Mouse (Mus musculus) kidney, embryonic 16.5 days (tissue): ENCODE results near the gene Pjvk. TPM values are rescaled to one million over a fixed set of nuclear protein-coding genes. Genes with fewer than 3 reads are reported as not detected.
"Not testable (repeated sequence)": the region's sequence is repeated elsewhere in the genome, so short reads cannot be mapped to it uniquely, and the experiment has no call there.

Experiments used
- ATAC-seq: fragments of 200-750 bp; cut with Nextera tagmentation; 2 replicates; pipeline ENCODE4 v1.8.0; 2017; ENCODE audit warnings: moderate TSS enrichment; ENCODE audit not compliant: low FRiP score, low TSS enrichment
- H3K27ac ChIP-seq: fragments of 300-500 bp; sonication (generic); 2 replicates; pipeline ENCODE4 v1.5.1; 2014; ENCODE audit warnings: low read length
- H3K27me3 ChIP-seq: fragments of 300-500 bp; sonication (generic); 2 replicates; pipeline ENCODE4 v1.6.1; 2014; ENCODE audit warnings: low read length, control low read depth, mixed read lengths; ENCODE audit not compliant: insufficient read depth
- H3K36me3 ChIP-seq: fragments of 300-500 bp; sonication (generic); 2 replicates; pipeline ENCODE4 v1.6.1; 2014; ENCODE audit warnings: low read length, control low read depth, mixed read lengths; ENCODE audit not compliant: insufficient read depth
- H3K4me1 ChIP-seq: fragments of 300-500 bp; sonication (generic); 2 replicates; pipeline ENCODE4 v1.6.1; 2014; ENCODE audit warnings: low read length, control low read depth, mixed read lengths; ENCODE audit not compliant: insufficient read depth
- H3K4me2 ChIP-seq: fragments of 300-500 bp; sonication (generic); replicated peaks from 2 replicates; pipeline ENCODE4 v1.6.1; 2014; ENCODE audit warnings: low read depth, low read length
- H3K4me3 ChIP-seq: fragments of 300-500 bp; sonication (generic); 2 replicates; pipeline ENCODE4 v1.5.1; 2014; ENCODE audit warnings: mild to moderate bottlenecking, low read length
- H3K9ac ChIP-seq: fragments of 300-500 bp; sonication (generic); replicated peaks from 2 replicates; pipeline ENCODE4 v1.6.1; 2014; ENCODE audit warnings: low read length
- H3K9me3 ChIP-seq: fragments of 300-500 bp; sonication (generic); 2 replicates; pipeline ENCODE4 v1.6.1; 2016; ENCODE audit warnings: low read length, control low read depth
- WGBS: fragments of 180-500 bp; shearing (Covaris S2); extraction: QIAGEN DNeasy Blood & Tissue Kit; methylation state at CpG from one replicate; pipeline ENCODE4 v1.1.7; 2014; 5-methylcytosine and 5-hydroxymethylcytosine counted together
- polyA plus RNA-seq: library from polyadenylated mRNA; unstranded; fragments of >200 nt; fragmentation: Nextera tagmentation; extraction: Ambion mirVana; gene quantifications from 2 replicates; pipeline ENCODE4 v1.2.1, GENCODE M21; 2015

The Pjvk gene
- polyA plus RNA-seq, result 2.3 and 2.6 TPM in 2 replicates

- H3K36me3 ChIP-seq, result peaks cover 6% of the 10 kb centered on the region; the same call in 1 of the 2 replicates
- peak within 1 kb of the TSS; percentile 93 for H3K27ac ChIP-seq
- H3K4me2 ChIP-seq, result peak within 1 kb of the TSS; percentile 83
- H3K4me1 ChIP-seq, result peaks cover 17% of the 10 kb centered on the region
- H3K4me3 ChIP-seq, result peak within 1 kb of the TSS; percentile 72
- peak; percentile 99 for ATAC-seq
- peak within 1 kb of the TSS; percentile 82 for H3K9ac ChIP-seq
- under 1% methylated on average over 41 of the region's 42 CpGs for WGBS
- H3K9me3 ChIP-seq, result no peaks in the 10 kb centered on the region
- no peaks in the 10 kb centered on the region for H3K27me3 ChIP-seq
These were observed at the start of gene Pjvk, which contains the start of gene Prkra for GRCm38 (mm10) chr2:76647883-76648570. Gene Pjvk (plus strand): TSS chr2:76648476. Gene Prkra (minus strand): TSS chr2:76648015.

- Histone ChIP-seq H3K36me3 (peaks cover 7% of the 10 kb centered on the region; the same call in 1 of the 2 replicates), H3K27me3 (no peaks in the 10 kb centered on the region), H3K9ac (no peak overlapping the region), H3K4me2 (no peak overlapping the region), H3K27ac (no peak overlapping the region), H3K4me1 (no peaks in the 10 kb centered on the region), H3K9me3 (no peaks in the 10 kb centered on the region), H3K4me3 (no peak overlapping the region)
- WGBS, result 77% methylated on average over 5 of the region's 5 CpGs
- ATAC-seq, result no peak
These were observed 49.1 kb upstream of the Pjvk start for GRCm38 (mm10) chr2:76599214-76599613.

- Histone ChIP-seq H3K9me3 (no peaks in the 10 kb centered on the region), H3K36me3 (no peaks in the 10 kb centered on the region), H3K4me3 (no peak overlapping the region), H3K9ac (no peak overlapping the region), H3K4me2 (no peak overlapping the region), H3K27ac (no peak overlapping the region), H3K4me1 (no peaks in the 10 kb centered on the region), H3K27me3 (no peaks in the 10 kb centered on the region)
- no peak for ATAC-seq
- 92% methylated on average over 1 of the region's 1 CpGs for WGBS
These were observed 46.0 kb upstream of the Pjvk start for GRCm38 (mm10) chr2:76602256-76602655.

GRCm38 (mm10) chr2:76606704-76607103, 41.6 kb upstream of the Pjvk start:
- H3K27ac ChIP-seq, result no peak overlapping the region
- no peaks in the 10 kb centered on the region for H3K36me3 ChIP-seq
- H3K4me3 ChIP-seq, result no peak overlapping the region
- H3K9ac ChIP-seq, result no peak overlapping the region
- no peak for ATAC-seq
- no peaks in the 10 kb centered on the region for H3K9me3 ChIP-seq
- no peaks in the 10 kb centered on the region for H3K4me1 ChIP-seq
- 92% methylated on average over 3 of the region's 3 CpGs for WGBS
- no peaks in the 10 kb centered on the region for H3K27me3 ChIP-seq
- H3K4me2 ChIP-seq, result no peak overlapping the region

GRCm38 (mm10) chr2:76610326-76611104, 37.8 kb upstream of the Pjvk start:
- no peaks in the 10 kb centered on the region for H3K9me3 ChIP-seq
- no peak for ATAC-seq
- H3K9ac ChIP-seq, result no peak overlapping the region
- no peak overlapping the region for H3K4me2 ChIP-seq
- 82% methylated on average over 10 of the region's 10 CpGs for WGBS
- no peak overlapping the region for H3K4me3 ChIP-seq
- H3K27me3 ChIP-seq, result no peaks in the 10 kb centered on the region
- no peaks in the 10 kb centered on the region for H3K36me3 ChIP-seq
- H3K4me1 ChIP-seq, result no peaks in the 10 kb centered on the region
- no peak overlapping the region for H3K27ac ChIP-seq

DNA sequence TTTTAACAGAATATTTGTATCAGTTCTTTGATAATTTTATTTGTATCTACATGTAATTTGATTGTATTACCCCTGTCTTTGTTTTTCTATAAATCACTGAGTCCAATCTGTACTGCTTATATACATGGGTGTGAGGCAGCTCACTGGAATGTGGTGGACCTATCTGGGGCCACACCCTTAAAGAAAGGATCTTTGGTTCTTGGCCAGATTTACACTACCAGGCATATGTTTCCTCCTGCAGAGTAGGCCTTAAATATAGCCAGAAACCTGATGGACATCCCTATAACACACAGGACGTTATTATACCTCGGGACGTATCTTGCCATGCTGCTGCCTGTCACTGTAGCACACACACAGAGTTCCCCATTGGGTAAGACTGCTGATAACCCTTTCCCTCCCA, 36.3 kb upstream of the Pjvk start:
- no peaks in the 10 kb centered on the region for H3K36me3 ChIP-seq
- H3K27me3 ChIP-seq, result no peaks in the 10 kb centered on the region
- H3K4me1 ChIP-seq, result no peaks in the 10 kb centered on the region
- ATAC-seq, result no peak
- no peak overlapping the region for H3K4me3 ChIP-seq
- no peak overlapping the region for H3K27ac ChIP-seq
- H3K9me3 ChIP-seq, result no peaks in the 10 kb centered on the region
- H3K9ac ChIP-seq, result no peak overlapping the region
- no peak overlapping the region for H3K4me2 ChIP-seq
- 91% methylated on average over 3 of the region's 3 CpGs for WGBS

GRCm38 (mm10) chr2:76618078-76618477, 30.2 kb upstream of the Pjvk start:
- Histone ChIP-seq H3K36me3 (peaks cover 6% of the 10 kb centered on the region), H3K27ac (no peak overlapping the region), H3K4me3 (no peak overlapping the region), H3K27me3 (no peaks in the 10 kb centered on the region), H3K4me2 (no peak overlapping the region), H3K9ac (no peak overlapping the region), H3K9me3 (no peaks in the 10 kb centered on the region), H3K4me1 (no peaks in the 10 kb centered on the region)
- WGBS, result 25% methylated on average over 1 of the region's 1 CpGs
- ATAC-seq, result no peak

- Histone ChIP-seq H3K36me3 (peaks cover 25% of the 10 kb centered on the region), H3K4me1 (no peaks in the 10 kb centered on the region), H3K4me3 (no peak overlapping the region), H3K27ac (no peak overlapping the region), H3K9ac (no peak overlapping the region), H3K9me3 (peaks cover 7% of the 10 kb centered on the region; the same call in 1 of the 2 replicates), H3K27me3 (no peaks in the 10 kb centered on the region), H3K4me2 (no peak overlapping the region)
- no peak for ATAC-seq
- WGBS, result 48% methylated on average over 5 of the region's 5 CpGs
These were observed 28.1 kb upstream of the Pjvk start for GRCm38 (mm10) chr2:76620188-76620587.

DNA sequence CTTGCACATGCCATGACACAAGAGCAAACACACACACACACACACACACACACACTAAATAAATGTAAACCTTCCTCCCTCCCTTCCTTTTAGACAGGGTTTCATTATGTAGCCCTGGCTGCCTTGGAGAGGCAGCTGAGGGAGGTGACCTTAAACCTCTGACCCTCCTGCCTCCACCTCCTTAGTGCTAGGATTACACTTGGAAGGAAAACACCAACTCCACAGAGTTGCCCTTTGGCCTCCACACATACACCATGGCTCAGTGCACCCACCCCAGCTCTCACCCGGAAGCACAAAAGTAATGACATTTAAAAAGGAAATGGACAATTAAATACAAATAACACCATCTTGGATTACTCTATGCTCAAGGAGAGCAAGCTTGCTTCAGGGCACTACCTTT, 26.6 kb upstream of the Pjvk start:
- Histone ChIP-seq H3K4me3 (no peak overlapping the region), H3K36me3 (peaks cover 40% of the 10 kb centered on the region), H3K27me3 (no peaks in the 10 kb centered on the region), H3K27ac (no peak overlapping the region), H3K9me3 (peaks cover 19% of the 10 kb centered on the region), H3K4me1 (no peaks in the 10 kb centered on the region), H3K4me2 (no peak overlapping the region), H3K9ac (no peak overlapping the region)
- WGBS, result 24% methylated on average over 1 of the region's 1 CpGs
- no peak for ATAC-seq

GRCm38 (mm10) chr2:76622316-76622715, 26.0 kb upstream of the Pjvk start:
- 91% methylated on average over 2 of the region's 2 CpGs for WGBS
- not testable (repeated sequence) for H3K4me1 ChIP-seq, H3K9ac ChIP-seq, H3K27ac ChIP-seq, H3K27me3 ChIP-seq, H3K4me2 ChIP-seq, H3K4me3 ChIP-seq, ATAC-seq
- Histone ChIP-seq H3K36me3 (peaks cover 46% of the 10 kb centered on the region), H3K9me3 (peaks cover 24% of the 10 kb centered on the region)
